Mouse (Mus musculus) liver, embryonic 14.5 days (tissue): ENCODE measurements at regions not wholly inside any gene's neighbourhood (a gene's known extent, or its start where the extent isn't known, plus 50 kb on each side); places are given as distances from the start of the nearest gene placed in this dataset.

Source experiments
- CTCF ChIP-seq: IDR thresholded peaks from 2 replicates; pipeline ENCODE4 v1.5.1; 2016; ENCODE audit warnings: antibody characterized with exemption, low read depth, control low read depth
- EP300 ChIP-seq: IDR thresholded peaks from 2 replicates; pipeline ENCODE4 v1.6.1; 2016; ENCODE audit warnings: antibody characterized with exemption, low read depth

GRCm38 (mm10) chr12:10186576-10186975, 183.2 kb upstream of the Nt5c1b start:
- TF ChIP-seq CTCF (no peak), EP300 (no peak)
